Mouse (Mus musculus) E14TG2a.4 (cell line): Measurements from ENCODE around the gene Fam149a.

Source experiments
- H3K27me3 ChIP-seq: 2 replicates; pipeline ENCODE4 v1.6.1; 2014; ENCODE audit warnings: low read length, control low read depth; ENCODE audit not compliant: insufficient read depth
- H3K36me3 ChIP-seq: 2 replicates; pipeline ENCODE4 v1.6.1; 2014; ENCODE audit warnings: low read length, control low read depth; ENCODE audit not compliant: insufficient read depth
- H3K4me1 ChIP-seq: replicated peaks from 2 replicates; pipeline ENCODE4 v1.6.1; 2014; ENCODE audit warnings: low read depth, low read length, control low read depth
- H3K4me3 ChIP-seq: replicated peaks from 2 replicates; pipeline ENCODE4 v1.5.1; 2014; ENCODE audit warnings: mild to moderate bottlenecking, low read length
- H3K9me3 ChIP-seq: 2 replicates; pipeline ENCODE4 v1.6.1; 2014; ENCODE audit warnings: low read length, control low read depth
- CTCF ChIP-seq: conservative IDR thresholded peaks from 2 replicates; pipeline ENCODE4 v1.5.1; 2014; ENCODE audit warnings: low read length
- NANOG ChIP-seq: IDR thresholded peaks from 2 replicates; pipeline ENCODE4 v1.6.1; 2014; ENCODE audit warnings: borderline replicate concordance, low read length, mixed read lengths
- POU5F1 ChIP-seq: IDR thresholded peaks from 2 replicates; pipeline ENCODE4 v1.6.1; 2014; ENCODE audit warnings: low read length, borderline replicate concordance

The Fam149a gene

DNA sequence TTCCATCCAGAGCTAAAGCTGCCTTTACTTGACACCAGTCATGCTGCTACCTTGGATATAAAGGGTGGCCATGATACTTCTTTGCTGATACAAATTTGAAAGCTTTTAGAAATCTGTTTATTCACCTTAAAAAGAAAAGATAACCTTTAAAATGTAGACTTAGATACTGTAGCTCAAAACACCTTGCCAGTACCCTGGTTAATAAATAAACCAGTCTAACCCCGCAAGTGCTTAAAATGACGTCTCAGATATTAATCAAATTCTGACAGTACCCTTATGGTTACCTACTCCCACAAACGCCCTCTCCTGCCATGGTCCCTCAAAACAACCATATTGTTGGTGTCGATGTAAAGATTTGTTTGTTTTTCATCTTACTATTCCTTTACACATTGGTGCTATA, 57.9 kb downstream of the Fam149a start:
- no peaks in the 10 kb centered on the region for H3K9me3 ChIP-seq
- no peaks in the 10 kb centered on the region for H3K27me3 ChIP-seq
- no peaks in the 10 kb centered on the region for H3K36me3 ChIP-seq
- TF ChIP-seq NANOG (no peak), POU5F1 (no peak), CTCF (no peak)
- no peaks in the 10 kb centered on the region for H3K4me1 ChIP-seq
- no peak overlapping the region for H3K4me3 ChIP-seq

DNA sequence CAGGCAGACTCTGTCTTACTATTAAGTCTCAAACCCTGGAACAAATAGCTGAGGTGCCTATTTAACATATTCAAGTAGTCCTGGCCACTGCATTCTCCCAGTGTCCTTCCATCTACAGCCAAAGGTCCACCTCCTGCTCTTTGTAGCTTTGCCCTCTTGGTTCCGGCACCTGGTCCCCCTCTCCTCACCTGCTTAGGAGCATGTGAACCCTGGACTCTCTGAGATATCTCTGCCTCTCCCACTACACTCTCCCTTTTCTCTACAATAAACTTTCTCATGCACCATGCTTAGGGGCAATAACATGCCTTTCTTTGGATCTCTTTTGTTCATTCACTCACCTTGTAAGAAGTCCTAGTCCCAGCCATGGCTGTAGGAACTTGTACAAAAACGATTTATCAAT, 60.7 kb downstream of the Fam149a start:
- Histone ChIP-seq H3K4me1 (no peaks in the 10 kb centered on the region), H3K36me3 (no peaks in the 10 kb centered on the region), H3K27me3 (no peaks in the 10 kb centered on the region), H3K4me3 (no peak overlapping the region), H3K9me3 (no peaks in the 10 kb centered on the region)
- TF ChIP-seq NANOG = no peak
- no peak for TF ChIP-seq POU5F1
- no peak for TF ChIP-seq CTCF

DNA sequence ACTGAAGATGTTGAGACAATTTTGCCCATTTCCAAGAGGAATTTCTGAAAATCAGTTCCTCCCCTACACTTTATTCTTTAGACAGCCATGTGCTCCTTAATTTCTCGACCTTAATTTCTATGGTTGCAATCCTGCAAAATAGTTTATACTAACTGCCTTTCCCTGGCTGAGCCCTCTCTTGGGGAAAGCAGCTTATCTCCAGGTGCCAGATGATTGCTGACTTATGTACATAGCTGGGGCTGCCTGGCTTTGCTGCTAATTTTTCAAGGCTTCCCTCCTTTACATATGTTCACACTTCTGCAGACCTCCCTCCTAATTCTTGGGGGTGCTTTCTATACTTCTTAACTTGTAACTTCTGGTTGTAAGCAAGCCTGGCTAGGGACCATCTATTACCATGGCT, 61.2 kb downstream of the Fam149a start:
- TF ChIP-seq POU5F1 (no peak), NANOG (no peak), CTCF (no peak)
- no peak overlapping the region for H3K4me3 ChIP-seq
- no peaks in the 10 kb centered on the region for H3K4me1 ChIP-seq
- no peaks in the 10 kb centered on the region for H3K9me3 ChIP-seq
- H3K27me3 ChIP-seq = no peaks in the 10 kb centered on the region
- H3K36me3 ChIP-seq = no peaks in the 10 kb centered on the region

DNA sequence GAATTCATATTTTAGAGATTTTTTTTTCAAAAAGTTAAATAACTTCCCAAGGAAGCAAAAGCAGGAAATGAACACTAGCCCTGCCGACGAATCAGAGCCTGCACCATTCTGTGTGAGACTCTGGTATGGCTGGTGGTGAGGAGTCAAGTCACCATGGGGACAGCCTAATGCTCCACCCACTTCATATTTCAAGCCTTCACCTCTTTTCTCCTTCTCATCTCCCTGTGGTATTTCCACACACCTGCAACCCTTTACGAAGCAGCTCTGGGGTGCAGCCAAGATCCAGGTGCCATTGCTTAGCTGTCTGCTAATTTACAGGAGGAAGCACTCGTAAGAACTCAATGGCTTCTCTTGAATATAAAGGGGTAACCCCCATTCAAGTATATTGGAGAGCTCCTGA, 71.1 kb downstream of the Fam149a start:
- Histone ChIP-seq H3K4me3 (no peak overlapping the region), H3K4me1 (no peaks in the 10 kb centered on the region), H3K36me3 (no peaks in the 10 kb centered on the region), H3K27me3 (no peaks in the 10 kb centered on the region), H3K9me3 (no peaks in the 10 kb centered on the region)
- TF ChIP-seq CTCF (no peak), POU5F1 (no peak), NANOG (no peak)

DNA sequence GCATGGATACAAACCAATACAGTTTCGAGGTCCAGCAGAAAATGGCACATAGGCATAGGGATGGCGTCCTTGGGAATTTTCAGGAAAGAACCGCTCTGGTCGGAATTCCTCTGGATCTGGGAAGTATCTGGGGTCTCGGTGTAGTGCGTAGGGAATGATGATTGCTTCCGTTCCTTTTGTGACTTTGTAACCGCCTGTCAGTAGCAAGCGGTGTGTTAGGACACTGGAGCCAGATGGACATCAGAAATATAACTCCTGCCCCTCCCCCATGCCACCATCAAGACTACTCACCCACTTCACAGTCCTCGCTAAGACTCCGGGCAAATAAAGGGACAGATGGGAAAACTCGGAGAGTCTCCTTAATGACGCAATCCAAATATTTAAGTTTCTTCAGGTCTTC, 73.7 kb downstream of the Fam149a start, which contains the start of gene Gm45753:
TSS of gene Gm45753 (minus strand) at position 101 of the 400 bp plus-strand sequence.
- H3K4me1 ChIP-seq = no peaks in the 10 kb centered on the region
- H3K4me3 ChIP-seq = no peak within 1 kb of the TSS
- H3K27me3 ChIP-seq = no peaks in the 10 kb centered on the region
- no peaks in the 10 kb centered on the region for H3K36me3 ChIP-seq
- H3K9me3 ChIP-seq = no peaks in the 10 kb centered on the region
- TF ChIP-seq NANOG (no peak), POU5F1 (no peak), CTCF (no peak)

DNA sequence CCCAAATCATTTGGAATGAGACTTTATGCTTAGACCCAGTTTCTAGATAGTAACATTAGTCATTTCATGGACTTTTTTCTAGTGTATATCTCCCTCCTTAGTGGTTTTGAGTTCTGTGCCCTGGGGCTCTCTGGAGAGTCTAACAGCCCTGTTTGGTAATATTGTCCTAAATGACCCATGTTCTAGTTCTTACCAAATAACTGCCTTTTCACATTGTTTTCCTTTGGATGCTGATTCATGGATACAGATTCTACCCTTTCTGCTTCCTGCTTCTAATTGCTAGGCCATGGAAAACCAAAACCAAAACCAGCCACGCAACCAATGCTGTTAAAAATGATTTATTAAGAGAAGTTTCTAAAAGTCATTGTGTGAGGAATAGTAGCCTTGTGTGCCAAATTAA, 76.6 kb downstream of the Fam149a start:
- no peaks in the 10 kb centered on the region for H3K27me3 ChIP-seq
- H3K9me3 ChIP-seq = no peaks in the 10 kb centered on the region
- no peaks in the 10 kb centered on the region for H3K36me3 ChIP-seq
- no peak overlapping the region for H3K4me3 ChIP-seq
- no peaks in the 10 kb centered on the region for H3K4me1 ChIP-seq
- TF ChIP-seq CTCF (no peak), POU5F1 (no peak), NANOG (no peak)

DNA sequence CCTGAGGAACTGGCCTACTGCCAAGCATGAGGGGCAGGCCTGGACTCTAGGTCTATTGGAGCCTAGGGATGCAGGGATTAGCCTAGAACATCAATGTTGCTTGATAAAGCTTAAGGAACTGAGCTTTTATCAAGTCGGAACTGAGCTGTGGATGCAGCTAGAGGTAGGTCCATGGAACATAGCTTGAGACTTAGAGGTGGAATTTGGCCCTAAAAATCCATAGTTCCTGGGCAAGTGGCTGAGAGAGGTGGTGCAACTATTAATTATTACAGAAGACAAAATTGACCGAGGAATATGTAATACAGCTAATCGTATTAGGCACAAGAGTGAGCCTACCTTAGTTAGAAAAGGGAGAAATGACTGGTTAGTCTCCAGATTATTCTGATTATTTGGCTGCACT, 77.7 kb downstream of the Fam149a start:
- Histone ChIP-seq H3K4me3 (no peak overlapping the region), H3K27me3 (no peaks in the 10 kb centered on the region), H3K9me3 (no peaks in the 10 kb centered on the region), H3K36me3 (no peaks in the 10 kb centered on the region), H3K4me1 (no peaks in the 10 kb centered on the region)
- TF ChIP-seq POU5F1 (no peak), NANOG (no peak), CTCF (no peak)

DNA sequence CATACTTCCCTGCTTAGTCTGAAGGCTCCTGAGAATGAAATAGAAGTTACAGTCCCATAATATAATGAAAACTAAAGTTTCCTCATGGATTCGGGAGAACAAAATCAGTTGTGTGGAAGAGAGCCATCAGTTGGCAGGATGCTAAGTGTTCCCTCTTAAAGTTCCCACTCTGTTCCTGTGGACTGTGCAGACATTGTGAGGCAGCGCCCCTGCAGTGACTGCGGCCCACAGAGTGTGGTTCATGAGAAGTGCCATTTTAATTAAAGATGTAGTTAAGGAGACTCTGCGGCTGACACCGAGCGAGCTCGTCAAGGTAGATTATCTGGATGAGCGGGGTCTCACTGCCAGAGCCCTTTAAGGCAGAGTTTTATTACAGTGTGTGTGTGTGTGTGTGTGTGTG, 79.7 kb downstream of the Fam149a start:
- no peaks in the 10 kb centered on the region for H3K9me3 ChIP-seq
- H3K4me3 ChIP-seq = no peak overlapping the region
- H3K36me3 ChIP-seq = no peaks in the 10 kb centered on the region
- no peaks in the 10 kb centered on the region for H3K4me1 ChIP-seq
- TF ChIP-seq POU5F1 (no peak), NANOG (no peak), CTCF (no peak)
- H3K27me3 ChIP-seq = no peaks in the 10 kb centered on the region

DNA sequence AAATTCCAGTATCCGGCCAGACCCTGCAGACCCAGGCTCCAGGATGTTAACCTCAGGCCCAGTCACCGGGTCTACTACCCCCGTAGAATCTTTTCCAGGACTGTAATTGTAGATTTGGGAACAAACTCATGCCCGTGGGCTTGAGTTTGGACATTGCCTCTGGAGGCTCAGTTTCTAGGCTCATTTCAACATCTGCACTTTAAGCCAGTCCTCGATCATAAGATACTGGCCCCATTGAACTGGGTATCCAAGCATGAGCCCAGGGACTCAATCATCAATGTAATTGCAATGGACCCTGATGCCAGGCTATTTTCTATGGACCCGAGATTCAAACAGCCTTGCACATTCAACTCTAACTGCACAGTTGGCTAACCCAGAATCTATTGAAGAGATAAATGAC, 86.8 kb downstream of the Fam149a start:
- Histone ChIP-seq H3K4me3 (no peak overlapping the region), H3K9me3 (peaks cover 13% of the 10 kb centered on the region), H3K4me1 (no peaks in the 10 kb centered on the region), H3K27me3 (no peaks in the 10 kb centered on the region), H3K36me3 (no peaks in the 10 kb centered on the region)
- TF ChIP-seq NANOG (no peak), CTCF (no peak), POU5F1 (no peak)

- TF ChIP-seq NANOG (no peak), POU5F1 (no peak), CTCF (no peak)
Measured at GRCm38 (mm10) chr8:45294687-45295086, 87.4 kb downstream of the Fam149a start, which contains the start of gene Klkb1. Gene Klkb1 (minus strand): TSS chr8:45294859.

More at GRCm38 (mm10) chr8:45294687-45295086, 87.4 kb downstream of the Fam149a start, which contains the start of gene Klkb1:
- H3K36me3 ChIP-seq = no peaks in the 10 kb centered on the region
- H3K9me3 ChIP-seq = peaks cover 13% of the 10 kb centered on the region
- no peaks in the 10 kb centered on the region for H3K4me1 ChIP-seq
- H3K4me3 ChIP-seq = no peak within 1 kb of the TSS
- H3K27me3 ChIP-seq = no peaks in the 10 kb centered on the region
